Mouse (Mus musculus) bone marrow, adult 2 months (tissue): Measurements from ENCODE around the gene Ush2a. TPM values are rescaled to one million over a fixed set of nuclear protein-coding genes. Genes with fewer than 3 reads are reported as not detected.

Experiments used
- H3K27ac ChIP-seq: fragments of 200-500 bp; 2 replicates; pipeline ENCODE4 v1.5.1; 2012; ENCODE audit warnings: low read depth, mild to moderate bottlenecking, control low read depth, inconsistent platforms, low read length; ENCODE audit not compliant: control insufficient read depth, poor library complexity, insufficient read depth
- H3K4me1 ChIP-seq: fragments of 200-500 bp; 2 replicates; pipeline ENCODE4 v1.6.1; 2011; ENCODE audit warnings: low read length; ENCODE audit not compliant: control insufficient read depth, insufficient read depth
- H3K4me3 ChIP-seq: fragments of 200-500 bp; replicated peaks from 2 replicates; pipeline ENCODE3; 2011; ENCODE audit warnings: mild to moderate bottlenecking, low read depth, low read length, control low read depth; ENCODE audit not compliant: control insufficient read depth
- CTCF ChIP-seq: fragments of 200-500 bp; IDR thresholded peaks from 2 replicates; pipeline ENCODE4 v1.5.1; 2011; ENCODE audit warnings: low read length, control low read depth; ENCODE audit not compliant: control insufficient read depth, insufficient read depth
- POLR2A ChIP-seq: fragments of 200-500 bp; IDR thresholded peaks from 2 replicates; pipeline ENCODE4 v1.6.1; 2011; ENCODE audit warnings: low read depth, mild to moderate bottlenecking, control low read depth, low read length, borderline replicate concordance; ENCODE audit not compliant: control insufficient read depth
- WGBS: fragments of 180-500 bp; shearing (Covaris S2); methylation state at CpG from one replicate; pipeline ENCODE4 v1.1.7; 2018; 5-methylcytosine and 5-hydroxymethylcytosine counted together
- polyA plus RNA-seq: library from polyadenylated mRNA; stranded (reverse); fragments of >200 nt; gene quantifications from 2 replicates; pipeline ENCODE4 v1.2.4, GENCODE M21; 2011; ENCODE audit warnings: low replicate concordance; ENCODE audit not compliant: missing spikeins, insufficient read depth, insufficient read length

The Ush2a gene
- polyA plus RNA-seq, 1 experiment, result not detected

- H3K4me3 ChIP-seq, result no peak overlapping the region
- WGBS, result 41% methylated on average over 13 of the region's 13 CpGs
- H3K4me1 ChIP-seq, result no peaks in the 10 kb centered on the region
- no peak overlapping the region for H3K27ac ChIP-seq
- TF ChIP-seq POLR2A, result no peak
- no peak for TF ChIP-seq CTCF
Measured at GRCm38 (mm10) chr1:188457221-188458008, 195.6 kb downstream of the Ush2a start.

- Histone ChIP-seq H3K27ac (no peak overlapping the region), H3K4me3 (no peak overlapping the region), H3K4me1 (no peaks in the 10 kb centered on the region)
- 70% methylated on average over 2 of the region's 2 CpGs for WGBS
- TF ChIP-seq POLR2A (no peak), CTCF (no peak)
Measured at GRCm38 (mm10) chr1:188461203-188461602, 199.4 kb downstream of the Ush2a start.

- H3K4me3 ChIP-seq, result no peak overlapping the region
- TF ChIP-seq POLR2A (no peak), CTCF (no peak)
Measured at GRCm38 (mm10) chr1:188464653-188465052, 202.8 kb downstream of the Ush2a start.

DNA sequence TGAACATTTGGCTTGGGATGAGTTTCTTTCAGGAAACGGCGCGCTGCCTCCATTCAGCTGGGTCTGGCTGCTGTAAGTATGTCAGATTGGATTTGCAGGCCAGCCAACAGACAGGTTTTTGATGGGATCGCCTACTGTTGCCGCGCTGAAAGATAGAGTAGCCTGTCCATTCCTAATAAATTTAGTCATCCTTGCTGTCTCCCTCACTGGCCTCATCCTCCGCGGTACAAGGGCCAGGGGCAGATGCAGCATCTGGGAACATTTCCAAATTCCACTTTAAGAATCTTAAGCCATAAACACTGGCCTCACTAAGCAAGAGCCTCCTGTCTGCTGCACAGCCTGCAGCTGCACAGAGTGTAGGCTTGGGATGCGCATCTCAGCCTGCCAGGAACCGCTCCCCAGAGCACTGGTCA lies 206.6 kb downstream of the Ush2a start:
- TF ChIP-seq POLR2A (no peak), CTCF (no peak)
- H3K4me3 ChIP-seq, result no peak overlapping the region
- WGBS, result 86% methylated on average over 10 of the region's 10 CpGs
- H3K4me1 ChIP-seq, result no peaks in the 10 kb centered on the region
- no peak overlapping the region for H3K27ac ChIP-seq

More at GRCm38 (mm10) chr1:188464653-188465052, 202.8 kb downstream of the Ush2a start:
- Histone ChIP-seq H3K4me1 (no peaks in the 10 kb centered on the region), H3K27ac (no peak overlapping the region)

DNA sequence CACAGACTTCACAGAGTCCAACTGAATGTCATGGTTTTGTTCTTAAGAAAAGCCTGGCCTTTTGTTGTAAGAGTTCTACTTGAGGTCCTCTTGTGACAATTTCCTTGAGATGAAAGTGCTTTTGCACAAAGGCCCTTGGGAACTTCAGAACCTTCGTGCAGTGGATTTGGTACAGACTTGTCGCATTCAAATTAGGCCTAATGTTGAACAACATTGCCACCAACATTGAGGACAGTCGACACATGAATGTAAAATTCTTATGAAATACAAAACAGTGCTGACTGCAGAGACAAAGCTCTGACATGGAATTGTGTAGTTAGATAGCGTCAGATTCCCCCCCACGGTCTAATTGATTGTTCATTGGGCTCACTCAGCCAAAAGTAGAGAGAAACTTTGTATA lies 243.1 kb downstream of the Ush2a start:
- WGBS, result 80% methylated on average over 5 of the region's 5 CpGs

DNA sequence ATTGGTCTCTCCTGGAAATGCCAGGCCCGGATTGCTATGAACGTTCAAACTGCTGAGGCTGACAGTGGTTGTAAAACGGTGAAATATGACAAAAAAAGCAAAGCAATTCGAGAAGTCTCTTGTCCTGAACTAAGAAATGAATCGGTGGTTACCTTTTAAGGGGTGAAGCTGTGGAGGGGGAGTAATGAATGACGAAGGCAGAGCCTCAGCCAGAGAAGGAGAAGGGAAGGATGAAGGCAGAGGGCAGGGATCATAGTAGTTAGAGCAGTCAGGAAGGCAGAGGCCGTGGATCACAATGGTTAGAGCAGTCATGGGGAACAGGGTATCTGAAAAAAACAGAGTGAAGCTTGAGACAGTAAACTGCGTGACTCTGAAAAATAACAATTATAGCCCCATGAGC lies 257.0 kb downstream of the Ush2a start:
- 82% methylated on average over 8 of the region's 8 CpGs for WGBS
- no peak overlapping the region for H3K4me3 ChIP-seq
- H3K4me1 ChIP-seq, result no peaks in the 10 kb centered on the region
- TF ChIP-seq CTCF (no peak), POLR2A (no peak)
- no peak overlapping the region for H3K27ac ChIP-seq

More for the DNA sequence above, 243.1 kb downstream of the Ush2a start:
- H3K4me3 ChIP-seq, result no peak overlapping the region
- H3K27ac ChIP-seq, result no peak overlapping the region
- H3K4me1 ChIP-seq, result no peaks in the 10 kb centered on the region
- TF ChIP-seq POLR2A (no peak), CTCF (no peak)

GRCm38 (mm10) chr1:188527451-188527850 lies 265.6 kb downstream of the Ush2a start:
- no peak overlapping the region for H3K27ac ChIP-seq
- H3K4me3 ChIP-seq, result no peak overlapping the region
- H3K4me1 ChIP-seq, result no peaks in the 10 kb centered on the region
- TF ChIP-seq POLR2A (no peak), CTCF (no peak)
- 65% methylated on average over 3 of the region's 3 CpGs for WGBS

DNA sequence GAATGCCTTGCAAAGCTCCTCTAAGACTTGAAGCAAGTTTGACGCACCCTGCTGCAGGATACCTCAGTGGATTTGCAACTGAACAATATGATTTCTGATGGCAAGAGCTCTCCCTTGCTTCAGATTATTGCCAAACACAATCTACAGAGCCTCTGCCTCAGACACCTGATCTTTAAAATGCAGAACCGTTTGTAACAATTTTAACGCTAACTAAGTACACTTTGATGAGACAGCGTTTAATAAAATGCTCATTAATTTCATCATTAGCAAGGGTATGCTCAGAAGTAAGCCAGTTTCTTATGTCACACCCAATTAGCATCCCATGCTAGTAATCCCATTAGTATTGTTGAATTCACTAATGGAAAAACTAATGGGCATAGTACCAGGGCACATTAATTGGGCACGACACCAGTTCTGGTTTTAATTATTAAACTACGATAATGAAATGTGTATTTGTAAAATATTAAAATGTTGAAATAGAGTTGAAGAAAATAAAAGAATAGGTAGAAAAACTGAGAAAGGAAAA lies 267.8 kb downstream of the Ush2a start:
- WGBS, result 88% methylated on average over 6 of the region's 6 CpGs
- H3K27ac ChIP-seq, result no peak overlapping the region
- H3K4me3 ChIP-seq, result no peak overlapping the region
- H3K4me1 ChIP-seq, result no peaks in the 10 kb centered on the region
- TF ChIP-seq CTCF (no peak), POLR2A (no peak)

- no peaks in the 10 kb centered on the region for H3K4me1 ChIP-seq
- no peak overlapping the region for H3K27ac ChIP-seq
- TF ChIP-seq POLR2A (no peak), CTCF (no peak)
- H3K4me3 ChIP-seq, result no peak overlapping the region
- 47% methylated on average over 1 of the region's 1 CpGs for WGBS
Measured at GRCm38 (mm10) chr1:188537021-188537420, 275.2 kb downstream of the Ush2a start.
